In the genomic region with DNA sequence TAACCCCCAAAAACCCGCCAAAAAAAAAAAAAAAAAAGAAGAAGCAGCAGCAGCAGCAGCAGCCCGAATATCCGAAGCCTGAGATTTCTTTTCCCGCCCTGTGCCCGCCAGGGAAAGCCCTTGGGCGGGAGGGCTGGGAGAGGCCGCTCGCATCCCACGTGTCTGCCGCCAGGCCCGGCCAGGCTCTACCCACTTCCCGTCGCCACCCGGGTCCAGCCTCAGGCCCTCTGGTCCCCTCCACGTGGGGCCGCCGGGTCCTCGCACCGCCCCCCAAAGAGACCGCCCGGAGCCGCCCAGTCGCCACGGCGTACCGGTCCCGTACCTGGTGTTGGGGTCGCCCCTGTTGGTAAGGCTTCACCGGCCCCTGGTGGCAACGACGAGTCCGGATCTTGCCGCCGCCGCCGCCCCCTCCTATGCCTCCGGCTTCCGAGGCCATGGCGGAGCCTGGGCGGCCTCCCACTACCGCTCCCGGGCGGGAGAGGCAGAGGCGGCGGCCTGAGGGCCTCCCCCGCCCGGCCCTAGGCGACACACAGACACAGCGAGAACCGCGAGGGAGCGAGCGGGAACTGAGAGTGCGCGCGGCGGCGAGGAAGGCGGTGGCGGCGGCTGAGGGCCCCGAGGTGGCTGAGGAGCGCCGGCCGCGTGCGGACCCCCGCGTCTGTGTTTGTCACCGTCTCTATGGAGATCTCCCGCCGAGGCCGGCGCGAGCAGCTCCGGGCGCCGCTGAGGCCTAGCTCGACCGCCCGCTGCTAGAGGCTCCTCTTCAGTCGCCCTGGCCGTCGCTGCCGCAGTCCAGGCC, we compare ENCODE assay signal across 8 mouse cellular contexts. TPM values are rescaled to one million over a fixed set of nuclear protein-coding genes. Genes with fewer than 3 reads are reported as not detected.
DNase-seq lines count a peak whose midpoint lies in the region; ATAC-seq and TF ChIP-seq lines count a peak whose summit lies in the region.

No protein-coding gene starts in this region.

- peak; percentile 33 for TF ChIP-seq POLR2A in myocyte (IDR thresholded peaks at IDR 0.05; ENCODE audit: insufficient read length, low read depth)

- peak overlapping the region; percentile 86 for H3K9ac ChIP-seq in embryonic facial prominence, embryonic 15.5 days
- H3K9ac ChIP-seq in liver, embryonic 13.5 days = peak overlapping the region; percentile 98
- H3K9ac ChIP-seq in stomach, embryonic 14.5 days (replicated peaks; ENCODE audit: low read depth, low read length) = peak overlapping the region; percentile 95

- H3ac ChIP-seq in myocyte (ENCODE audit: control insufficient read depth, insufficient read length) = peak overlapping the region; percentile 87

- peaks cover 54% of the 10 kb centered on the region for H3K79me2 ChIP-seq in myocyte (ENCODE audit: control insufficient read depth, insufficient read depth)

- peak; percentile 45 for DNase-seq in right cerebral cortex, adult 18-20 months
- no peak for DNase-seq in right cerebral cortex, postnatal 25 days
- peak; percentile 51 for DNase-seq in heart, adult 8-10 months (ENCODE audit: low spot score)
- DNase-seq in kidney, adult 9 months = peak; percentile 65
- peak; percentile 69 for DNase-seq in liver, embryonic 13.5 days

- H3K4me3 ChIP-seq in embryonic facial prominence, embryonic 15.5 days (replicated peaks) = peak overlapping the region; percentile 89
- H3K4me3 ChIP-seq in liver, embryonic 13.5 days (replicated peaks) = peak overlapping the region; percentile 99
- H3K4me3 ChIP-seq in myocyte = peak overlapping the region; percentile 64
- peak overlapping the region; percentile 92 for H3K4me3 ChIP-seq in stomach, embryonic 14.5 days (ENCODE audit: low read depth, low read length)

- peak overlapping the region; percentile 96 for H3K27ac ChIP-seq in embryonic facial prominence, embryonic 15.5 days (replicated peaks)
- peak overlapping the region; percentile 99 for H3K27ac ChIP-seq in liver, embryonic 13.5 days
- H3K27ac ChIP-seq in stomach, embryonic 14.5 days (ENCODE audit: low read length) = peak overlapping the region; percentile 98

- no peaks in the 10 kb centered on the region for H3K9me3 ChIP-seq in embryonic facial prominence, embryonic 15.5 days (replicated peaks)
- no peaks in the 10 kb centered on the region for H3K9me3 ChIP-seq in liver, embryonic 13.5 days (replicated peaks)
- H3K9me3 ChIP-seq in stomach, embryonic 14.5 days (ENCODE audit: control insufficient read depth, low read depth, low read length) = no peaks in the 10 kb centered on the region

- under 1% methylated on average over 65 of the region's 85 CpGs for WGBS in embryonic facial prominence, embryonic 15.5 days
- WGBS in liver, embryonic 13.5 days (ENCODE audit: insufficient replicate concordance) = under 1% methylated on average over 74 of the region's 85 CpGs
- under 1% methylated on average over 81 of the region's 85 CpGs for WGBS in stomach, embryonic 14.5 days

- H3K4me1 ChIP-seq in embryonic facial prominence, embryonic 15.5 days = peaks cover 12% of the 10 kb centered on the region
- peaks cover 33% of the 10 kb centered on the region for H3K4me1 ChIP-seq in liver, embryonic 13.5 days (replicated peaks)
- peaks cover 6% of the 10 kb centered on the region; the same call in 1 of the 2 replicates for H3K4me1 ChIP-seq in stomach, embryonic 14.5 days (ENCODE audit: control insufficient read depth, insufficient read depth, low read length)

- H3K4me2 ChIP-seq in embryonic facial prominence, embryonic 15.5 days (replicated peaks) = peak overlapping the region; percentile 59
- H3K4me2 ChIP-seq in liver, embryonic 13.5 days = peak overlapping the region; percentile 77
- peak overlapping the region; percentile 75 for H3K4me2 ChIP-seq in myocyte (ENCODE audit: low read depth)
- H3K4me2 ChIP-seq in stomach, embryonic 14.5 days (replicated peaks; ENCODE audit: low read depth, low read length) = peak overlapping the region; percentile 51

- ATAC-seq in embryonic facial prominence, embryonic 15.5 days (ENCODE audit: insufficient number of reproducible peaks, low FRiP score, low TSS enrichment, low read depth) = peak; percentile 88
- ATAC-seq in liver, embryonic 13.5 days (ENCODE audit: low read depth) = peak; percentile 73
- ATAC-seq in stomach, embryonic 14.5 days (ENCODE audit: insufficient number of reproducible peaks, insufficient read depth, low FRiP score, low read depth) = peak; percentile 80

- H3K36me3 ChIP-seq in embryonic facial prominence, embryonic 15.5 days = no peaks in the 10 kb centered on the region
- H3K36me3 ChIP-seq in liver, embryonic 13.5 days = no peaks in the 10 kb centered on the region
- no peaks in the 10 kb centered on the region for H3K36me3 ChIP-seq in myocyte (ENCODE audit: control insufficient read depth, insufficient read depth)
- no peaks in the 10 kb centered on the region for H3K36me3 ChIP-seq in stomach, embryonic 14.5 days (ENCODE audit: control insufficient read depth, insufficient read depth, low read length)

- no peaks in the 10 kb centered on the region for H3K27me3 ChIP-seq in embryonic facial prominence, embryonic 15.5 days
- H3K27me3 ChIP-seq in liver, embryonic 13.5 days = no peaks in the 10 kb centered on the region
- no peaks in the 10 kb centered on the region for H3K27me3 ChIP-seq in myocyte (ENCODE audit: control insufficient read depth, insufficient read depth, insufficient read length)
- H3K27me3 ChIP-seq in stomach, embryonic 14.5 days (ENCODE audit: control insufficient read depth, insufficient read depth, low read length) = no peaks in the 10 kb centered on the region

TF ChIP-seq in myocyte, 11 proteins besides CTCF, POLR2A, EP300 and RAD21:
- TF ChIP-seq POLR2AphosphoS2 (IDR thresholded peaks at IDR 0.05; ENCODE audit: insufficient read length, low read depth) (peak; percentile 6), E2F4 (IDR thresholded peaks at IDR 0.05; ENCODE audit: insufficient read depth) (peak; percentile 57), USF1 (IDR thresholded peaks at IDR 0.05; ENCODE audit: low read depth) (peak; percentile 1), SRF (IDR thresholded peaks at IDR 0.05; ENCODE audit: control insufficient read depth, insufficient read length, low read depth) (no peak)

RNA-seq across cellular contexts. Expression of a gene that starts 0.5 kb away (rescaled TPM):
- polyA plus RNA-seq in embryonic facial prominence, embryonic 15.5 days (2015; fragmentation: Nextera tagmentation; extraction: Ambion mirVana) = 20.5 and 21.8 TPM in 2 replicates
- total RNA-seq in heart, adult 8-10 months (2022) = 10 to 100 TPM; 29.5 to 40.6 (median 36.0) TPM
- polyA plus RNA-seq in liver, embryonic 13.5 days (2015; fragmentation: Nextera tagmentation; extraction: Ambion mirVana) = 18.6 and 20.7 TPM in 2 replicates
- polyA plus RNA-seq in myocyte (2012; fragmentation: generic; extraction: Trizol) = 11.6 TPM
- polyA plus RNA-seq in stomach, embryonic 14.5 days (2014; fragmentation: Nextera tagmentation; extraction: Ambion mirVana) = 36.2 and 38.0 TPM in 2 replicates

RNA-seq across cellular contexts. Expression of a gene that starts 57.9 kb away (rescaled TPM):
- 12.2 and 13.5 TPM in 2 replicates for polyA plus RNA-seq in embryonic facial prominence, embryonic 15.5 days (2015; fragmentation: Nextera tagmentation; extraction: Ambion mirVana)
- 10 to 100 TPM; 29.3 to 37.5 (median 33.3) TPM for total RNA-seq in heart, adult 8-10 months (2022)
- 3.0 TPM in 2 replicates for polyA plus RNA-seq in liver, embryonic 13.5 days (2015; fragmentation: Nextera tagmentation; extraction: Ambion mirVana)
- 15.7 TPM for polyA plus RNA-seq in myocyte (2012; fragmentation: generic; extraction: Trizol)
- 9.7 and 9.9 TPM in 2 replicates for polyA plus RNA-seq in stomach, embryonic 14.5 days (2014; fragmentation: Nextera tagmentation; extraction: Ambion mirVana)
